Mouse (Mus musculus) naive thymus-derived CD4-positive, alpha-beta T cell, adult 2 months (primary cell): Measurements from ENCODE around the gene Gm20388.

Source experiments
- DNase-seq: peaks from one replicate; pipeline ENCODE4 v3.0.0-alpha.2; 2011; ENCODE audit warnings: low read depth

Gene Gm20388

DNA sequence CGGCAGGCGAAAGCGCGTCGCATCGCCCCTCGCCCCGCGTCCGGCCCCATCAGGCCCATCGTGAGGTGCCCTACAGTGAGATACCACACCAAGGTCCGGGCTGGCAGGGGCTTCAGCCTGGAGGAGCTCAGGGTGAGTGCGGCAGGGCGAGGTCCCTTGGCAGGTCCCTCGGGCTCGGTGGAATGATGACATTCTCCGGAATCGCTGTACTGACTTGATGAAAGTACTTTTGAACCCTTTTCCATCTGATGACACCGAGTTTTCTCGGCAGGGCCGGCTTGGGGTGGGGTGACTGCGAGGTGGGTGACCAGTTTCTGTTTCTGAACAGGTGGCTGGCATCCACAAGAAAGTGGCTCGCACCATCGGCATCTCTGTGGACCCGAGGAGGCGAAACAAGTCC lies 3192.2 kb downstream of the Gm20388 start:
- DNase-seq = peak; percentile 41

DNA sequence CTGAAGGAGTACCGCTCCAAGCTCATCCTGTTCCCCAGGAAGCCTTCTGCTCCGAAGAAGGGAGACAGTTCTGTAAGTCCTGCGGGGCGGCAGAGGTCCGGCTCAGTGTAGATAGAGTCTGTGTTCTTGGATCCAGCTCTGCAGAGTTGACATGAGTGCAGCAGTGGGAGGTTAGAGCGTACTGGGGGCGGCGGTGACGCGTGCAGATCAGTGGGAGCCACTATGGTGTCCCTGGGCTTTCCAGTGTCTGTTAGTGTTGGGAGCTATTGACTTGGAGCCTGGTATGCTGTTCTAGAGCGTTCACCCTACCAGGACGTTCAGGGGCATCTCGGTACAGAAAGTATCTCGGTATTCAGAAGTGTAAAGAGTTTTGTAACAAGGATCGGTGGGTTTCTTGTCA lies 3192.6 kb downstream of the Gm20388 start:
- peak; percentile 31 for DNase-seq

DNA sequence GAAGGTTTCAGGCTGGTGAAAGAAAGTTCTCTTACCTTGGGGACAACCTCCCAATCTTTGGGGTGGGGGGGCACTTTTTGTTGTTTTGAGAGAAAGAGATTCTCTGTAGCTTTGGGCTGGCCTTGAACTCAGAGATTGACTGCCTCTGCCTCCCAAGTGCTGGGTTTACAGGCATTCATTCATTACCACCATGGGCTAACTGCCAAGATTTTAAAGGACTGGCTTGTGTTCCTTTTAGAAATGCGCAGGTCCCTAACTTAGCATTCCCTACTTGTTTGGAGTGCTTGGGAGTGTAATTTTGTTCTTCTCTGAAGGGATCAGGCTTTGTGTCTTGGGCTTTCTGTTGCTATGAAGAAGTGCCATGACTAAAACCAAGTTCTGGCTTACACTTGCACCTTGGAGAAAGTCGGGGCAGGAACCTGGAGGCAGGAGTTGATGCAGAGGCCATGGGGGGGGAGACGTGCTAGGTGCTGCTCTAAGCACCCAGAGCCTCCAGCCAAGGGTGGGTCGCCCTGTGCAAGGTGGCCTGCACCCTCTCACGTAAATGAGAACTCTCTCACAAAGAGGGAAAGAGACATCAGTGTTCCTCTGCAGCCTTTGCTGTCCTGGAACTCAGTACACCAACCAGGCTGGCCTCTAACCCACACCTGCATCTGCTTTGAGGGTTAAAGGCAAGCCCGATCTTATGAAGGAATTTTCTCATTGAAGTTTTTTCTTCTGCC lies 3193.6 kb downstream of the Gm20388 start:
- DNase-seq = no peak

DNA sequence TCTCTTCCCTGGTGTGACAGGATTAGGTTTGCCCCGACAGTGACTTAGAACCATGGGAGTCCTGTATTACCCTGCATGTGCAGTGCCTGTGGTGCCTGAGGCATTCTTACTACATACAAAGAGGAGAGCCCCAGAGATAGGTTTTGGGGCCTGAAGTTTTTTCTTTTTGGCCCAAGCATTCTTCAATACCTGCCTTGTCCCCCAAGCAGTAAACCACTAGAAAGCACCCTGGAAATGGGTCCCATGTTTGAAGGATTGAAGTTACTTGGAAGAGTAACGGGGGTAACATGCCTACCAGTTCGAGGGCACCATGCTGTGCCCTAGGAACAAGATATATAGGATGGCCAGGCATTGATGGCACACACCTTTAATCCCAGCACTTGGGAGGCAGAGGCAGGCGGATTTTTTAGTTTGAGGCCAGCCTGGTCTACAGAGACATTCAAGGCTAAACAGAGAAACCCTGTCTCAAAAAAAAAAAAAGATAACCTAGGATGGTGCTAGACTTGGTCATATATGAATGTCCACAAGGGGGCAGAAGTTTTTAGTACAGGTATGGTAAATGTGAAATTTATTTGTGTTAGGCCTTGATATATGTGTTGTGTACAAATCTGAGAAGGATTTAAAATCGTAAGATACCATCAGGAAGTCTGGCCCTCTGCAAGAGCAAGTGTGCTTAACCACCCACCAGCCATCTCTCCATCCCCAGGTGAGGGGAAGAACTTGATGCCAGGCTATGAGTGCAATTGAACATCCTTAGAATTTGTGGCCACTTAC lies 3195.1 kb downstream of the Gm20388 start:
- peak; percentile 84 for DNase-seq

DNA sequence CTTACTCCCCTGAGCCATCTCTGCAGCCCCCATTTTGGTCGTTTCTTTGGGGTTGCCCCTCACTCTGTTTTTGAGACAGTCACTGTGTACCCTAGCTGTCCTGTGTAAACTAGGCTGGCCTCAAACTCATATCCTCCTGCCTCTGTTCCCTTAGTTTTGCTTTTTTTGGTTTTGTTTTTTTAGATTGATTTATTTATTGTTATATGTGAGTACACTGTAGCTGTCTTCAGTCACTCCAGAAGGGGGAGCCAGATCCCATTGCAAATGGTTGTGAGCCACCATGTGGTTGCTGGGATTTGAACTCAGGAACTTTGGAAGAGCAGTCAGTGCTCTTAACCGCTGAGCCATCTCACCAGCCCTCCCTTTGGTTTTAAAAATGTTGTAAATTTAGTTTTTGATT lies 3195.9 kb downstream of the Gm20388 start:
- DNase-seq = peak; percentile 58

DNA sequence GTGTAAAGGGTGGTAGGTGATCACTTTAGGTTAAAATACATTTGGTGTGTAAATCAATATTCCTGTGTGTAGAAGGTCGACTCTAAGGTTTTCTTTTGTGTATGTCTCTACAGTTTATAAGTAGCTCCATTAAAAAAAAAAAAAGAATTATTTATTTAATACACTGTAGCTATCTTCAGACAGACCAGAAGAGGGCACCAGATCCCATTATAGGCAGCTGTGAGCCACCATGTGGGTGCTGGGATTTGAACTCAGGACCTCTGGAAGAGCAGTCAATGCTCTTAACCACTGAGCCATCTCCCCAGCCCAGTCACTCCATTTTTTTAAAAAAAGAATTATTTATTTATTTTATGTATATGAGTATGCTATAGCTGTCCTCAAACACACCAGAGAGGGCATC lies 3197.4 kb downstream of the Gm20388 start:
- DNase-seq = peak; percentile 40

DNA sequence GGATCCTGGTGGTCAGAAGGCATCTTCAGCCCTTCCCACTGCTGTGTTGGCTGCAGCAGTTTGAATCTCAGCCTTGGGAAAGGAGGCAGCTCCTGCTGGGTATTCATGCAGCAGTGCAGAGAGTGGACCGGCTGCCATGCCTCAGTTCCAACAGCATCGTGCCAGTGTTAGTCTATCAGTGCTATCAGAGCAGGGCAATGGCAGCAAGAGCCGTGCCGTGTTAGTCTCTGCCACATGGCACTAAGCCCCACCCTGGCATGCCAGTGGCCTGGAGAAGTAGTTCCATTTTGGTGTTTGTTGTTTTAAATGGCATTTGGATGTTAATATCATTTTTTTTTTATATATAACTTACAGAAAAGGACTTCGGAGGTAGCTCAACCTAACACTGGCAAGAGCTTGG lies 3198.3 kb downstream of the Gm20388 start:
- no peak for DNase-seq

DNA sequence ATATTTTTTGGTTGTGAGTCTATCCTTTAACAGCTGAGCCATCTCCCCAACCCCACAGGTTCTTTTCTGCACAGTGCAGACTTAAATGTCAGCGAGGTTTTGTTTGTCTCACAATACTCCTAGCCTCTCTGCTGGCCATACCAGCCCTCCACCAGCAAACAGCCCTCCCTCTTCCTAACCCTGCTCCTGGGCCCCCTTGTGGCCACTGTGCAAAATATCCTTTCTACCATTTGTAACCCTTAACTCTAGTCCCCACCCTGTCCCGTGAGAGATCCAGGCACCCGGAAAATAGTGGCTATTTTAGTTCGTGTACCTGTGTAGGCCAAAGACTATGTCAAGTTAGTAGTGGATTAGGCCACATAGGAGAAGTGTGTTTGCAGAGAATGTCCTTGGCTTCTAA lies 3200.0 kb downstream of the Gm20388 start:
- DNase-seq = peak; percentile 80

DNA sequence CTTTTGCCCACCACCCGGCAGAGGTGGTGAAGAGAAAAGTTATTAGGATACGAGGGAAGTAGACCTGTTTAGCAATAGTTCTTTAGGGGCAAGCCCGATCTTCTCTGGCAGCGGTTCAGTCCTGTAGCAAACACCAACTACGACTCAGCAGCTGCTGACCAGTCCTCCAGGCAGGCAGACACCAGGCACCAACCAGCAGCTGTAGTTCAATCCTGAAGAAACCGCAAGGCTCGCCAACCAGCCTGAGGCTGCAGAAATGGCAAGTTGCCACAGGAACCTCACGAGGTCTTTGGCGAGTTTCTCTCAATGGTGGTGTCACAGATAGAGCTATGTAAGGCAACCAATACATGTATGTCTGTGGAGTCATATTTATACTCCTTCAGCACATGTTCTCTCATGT lies 3202.3 kb downstream of the Gm20388 start:
- DNase-seq = no peak

DNA sequence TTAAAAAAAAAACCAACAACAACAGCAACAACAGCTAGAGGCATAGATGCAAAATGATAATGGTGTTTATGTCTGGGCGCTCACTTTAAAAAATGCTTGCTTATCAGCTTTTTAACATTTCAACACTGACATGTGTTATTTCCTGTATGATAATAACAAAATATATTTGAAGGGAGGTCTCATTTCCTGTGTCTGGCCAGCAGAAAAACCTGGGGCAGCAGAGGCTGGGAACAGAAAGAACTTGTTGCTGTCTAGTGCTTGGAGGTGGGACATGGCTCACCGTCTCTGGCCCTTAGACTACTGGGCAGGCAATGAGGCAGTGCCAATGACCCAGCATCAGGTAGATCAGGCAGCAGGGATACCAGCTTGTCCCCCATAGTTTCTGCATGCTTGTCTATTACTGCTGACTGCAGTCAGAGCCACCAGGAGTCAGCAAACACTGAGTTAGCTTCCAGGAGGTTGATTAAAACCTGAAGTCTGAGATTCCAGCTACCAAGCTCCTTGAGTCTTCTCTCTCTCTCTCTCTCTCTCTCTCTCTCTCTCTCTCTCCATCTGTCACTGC lies 3203.3 kb downstream of the Gm20388 start:
- no peak for DNase-seq

DNA sequence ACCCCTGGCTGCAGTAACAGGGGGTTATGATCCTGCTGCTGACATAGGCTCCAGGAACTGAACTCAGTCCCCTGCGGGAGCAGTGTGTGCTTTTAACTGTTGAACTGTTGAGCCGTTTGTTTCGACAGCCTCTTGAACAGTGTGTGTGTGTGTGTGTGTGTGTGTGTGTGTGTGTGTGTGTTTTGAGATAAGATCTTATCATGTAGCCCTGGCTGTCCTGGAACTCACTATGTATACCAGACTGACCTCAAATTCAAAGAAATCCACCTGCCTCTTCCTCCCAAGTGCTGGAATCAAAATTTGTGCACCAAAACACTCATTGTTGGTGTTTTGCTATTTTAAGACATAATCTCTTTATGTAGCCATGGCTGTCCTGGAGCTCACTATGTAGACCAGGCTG lies 3204.0 kb downstream of the Gm20388 start:
- no peak for DNase-seq

DNA sequence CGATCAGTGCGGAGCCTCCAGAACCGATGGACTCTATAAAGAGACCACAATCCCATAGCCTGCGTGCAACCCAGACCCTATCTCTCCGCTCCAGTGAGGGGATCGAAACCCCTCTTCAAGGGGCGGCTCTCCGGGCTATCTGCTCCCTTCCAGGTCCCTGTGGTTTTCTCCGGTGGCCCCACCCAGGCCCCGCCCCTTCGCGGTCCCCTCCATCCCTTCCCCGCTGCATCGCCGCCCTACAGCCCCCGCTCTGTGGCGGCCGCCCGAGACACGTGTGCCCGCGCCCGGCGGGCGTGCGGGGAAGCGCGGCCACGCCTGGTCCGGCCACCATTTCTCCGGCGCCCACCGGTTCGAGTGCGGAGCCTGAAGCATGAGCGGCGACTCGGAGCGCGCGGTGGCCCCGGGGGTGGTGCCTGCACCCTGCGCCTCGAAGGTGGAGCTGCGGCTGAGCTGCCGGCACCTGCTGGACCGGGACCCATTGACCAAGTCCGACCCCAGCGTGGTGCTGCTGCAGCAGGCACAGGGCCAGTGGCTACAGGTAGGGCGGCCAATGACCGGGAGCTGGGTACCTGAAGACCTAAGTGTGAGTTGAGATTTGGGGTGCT lies 3206.6 kb downstream of the Gm20388 start, which contains the start of gene Cpne7:
Gene Cpne7, plus strand, starts transcription at position 248 of the 605 bp plus-strand sequence.
- DNase-seq = no peak

DNA sequence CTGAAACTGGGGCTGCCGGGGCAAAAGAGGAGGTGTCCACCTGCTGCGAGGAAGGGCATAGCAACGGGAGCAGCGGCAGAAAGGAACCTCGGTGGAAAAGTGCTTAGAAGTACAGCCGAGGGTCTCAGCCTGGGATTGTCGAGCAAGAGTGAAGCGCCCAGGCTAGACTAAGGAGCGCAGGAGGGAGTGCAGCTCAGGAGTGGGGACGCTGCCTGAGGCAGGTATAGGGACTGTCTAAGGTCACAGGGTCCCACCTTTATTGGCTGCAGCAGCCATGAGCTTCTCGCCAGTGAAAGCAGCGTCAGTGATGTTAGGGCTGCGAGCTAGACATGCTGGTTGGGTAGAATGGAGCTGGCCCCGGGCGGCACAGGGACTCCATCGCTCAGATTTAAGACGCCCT lies 3207.1 kb downstream of the Gm20388 start:
- peak; percentile 30 for DNase-seq

DNA sequence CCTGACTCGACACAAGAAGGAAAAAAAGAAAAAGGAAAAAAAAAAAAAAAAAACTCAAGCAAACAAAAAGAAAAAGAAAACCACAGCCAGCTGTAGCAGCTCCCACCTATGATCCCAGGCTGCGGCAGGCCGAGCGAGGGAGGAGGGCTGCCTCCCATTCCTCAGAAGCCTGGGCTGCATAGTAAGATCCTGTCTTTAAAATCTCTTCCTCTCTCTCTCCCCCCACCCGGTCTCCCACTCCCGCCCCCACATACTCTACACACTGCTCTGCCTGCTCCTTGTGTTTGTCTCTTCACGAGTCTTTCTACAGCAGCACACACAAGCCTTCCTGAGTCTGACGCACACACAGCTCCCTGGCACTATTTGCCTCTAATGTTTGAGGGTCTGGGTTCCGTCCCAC lies 3211.4 kb downstream of the Gm20388 start:
- no peak for DNase-seq

DNA sequence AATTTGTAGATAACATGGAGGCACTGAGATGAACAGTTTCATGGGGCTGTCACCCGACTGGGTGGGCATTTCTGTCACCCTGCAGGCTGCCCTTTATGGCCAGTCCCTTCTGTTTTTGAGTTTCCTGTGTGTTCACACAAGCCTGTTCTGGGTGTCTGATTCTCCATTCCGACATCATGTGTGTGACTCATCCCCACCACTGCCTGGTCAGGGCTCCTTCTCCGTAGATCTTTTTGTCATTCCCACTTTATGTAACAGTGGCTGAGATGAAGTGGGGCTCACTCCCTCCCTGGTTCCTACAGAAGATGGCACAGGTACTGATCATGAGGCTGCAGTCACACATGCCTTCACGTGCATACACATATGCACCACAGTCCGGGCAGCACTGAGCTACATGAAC lies 3212.0 kb downstream of the Gm20388 start:
- no peak for DNase-seq

DNA sequence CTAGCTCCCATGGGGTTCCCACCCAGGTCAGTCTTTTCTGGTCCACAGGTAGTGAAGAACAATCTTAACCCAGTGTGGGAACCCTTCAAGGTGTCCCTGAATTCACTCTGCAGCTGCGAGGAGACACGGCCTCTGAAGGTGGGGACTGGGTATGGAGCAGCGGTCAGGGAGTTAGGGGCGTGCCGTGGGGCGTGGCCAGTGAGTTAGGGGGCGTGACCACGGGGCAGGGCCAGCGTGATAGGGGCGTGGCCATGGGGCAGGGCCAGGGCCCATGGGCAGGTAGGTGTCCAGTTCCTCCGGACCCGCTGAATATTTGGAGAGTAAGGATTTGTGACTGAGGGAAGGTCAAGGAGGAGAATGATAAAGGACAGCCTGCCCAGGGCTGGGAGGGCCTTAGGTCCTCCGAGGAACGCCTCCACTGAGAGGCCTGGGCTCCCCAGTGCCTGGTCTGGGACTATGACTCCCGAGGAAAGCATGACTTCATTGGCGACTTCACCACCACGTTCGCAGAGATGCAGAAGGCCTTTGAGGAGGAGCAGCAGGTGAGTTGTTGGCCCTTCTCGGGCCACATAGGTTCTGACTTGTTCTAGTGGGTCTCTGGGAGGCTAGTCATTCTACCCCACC lies 3215.7 kb downstream of the Gm20388 start:
- DNase-seq = no peak

DNA sequence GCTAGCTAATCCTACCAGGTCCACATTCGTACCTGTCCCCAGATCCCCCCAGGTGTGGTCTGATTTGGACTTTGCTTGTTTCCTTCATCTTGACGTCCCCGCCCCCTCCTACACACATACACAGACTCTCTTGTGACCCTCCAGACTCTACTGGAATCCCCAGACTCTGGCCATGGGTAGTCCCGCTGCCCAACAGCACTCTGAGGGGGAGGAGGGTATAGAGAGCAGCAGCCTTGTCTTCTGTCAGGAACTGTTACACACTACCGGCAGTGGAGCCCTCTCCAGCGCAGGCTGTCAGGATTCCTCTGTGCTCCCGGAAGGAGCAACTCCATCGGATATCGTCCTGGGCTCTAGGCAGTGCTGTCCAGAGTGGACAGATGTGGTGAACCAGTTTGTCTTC lies 3220.4 kb downstream of the Gm20388 start:
- DNase-seq = no peak

DNA sequence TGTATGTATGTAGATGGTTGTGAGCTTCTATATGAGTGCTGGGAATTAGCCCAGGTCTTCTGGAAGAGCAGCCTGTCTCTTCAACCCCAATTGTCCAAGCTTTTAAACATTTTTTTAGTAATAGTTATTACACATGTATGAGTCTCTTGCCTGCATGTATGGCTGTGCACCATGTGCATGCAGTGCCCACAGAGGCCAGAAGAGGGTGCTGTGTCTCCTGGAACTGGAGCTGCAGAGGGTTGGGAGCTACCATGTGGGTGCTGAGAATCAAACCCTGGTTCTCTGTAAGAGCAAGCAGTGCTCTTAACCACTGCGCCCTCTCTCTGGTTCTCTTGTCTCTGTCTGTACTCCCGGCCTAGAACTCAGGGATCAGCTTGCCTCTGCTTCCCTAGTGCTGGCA lies 3222.3 kb downstream of the Gm20388 start:
- DNase-seq = no peak

DNA sequence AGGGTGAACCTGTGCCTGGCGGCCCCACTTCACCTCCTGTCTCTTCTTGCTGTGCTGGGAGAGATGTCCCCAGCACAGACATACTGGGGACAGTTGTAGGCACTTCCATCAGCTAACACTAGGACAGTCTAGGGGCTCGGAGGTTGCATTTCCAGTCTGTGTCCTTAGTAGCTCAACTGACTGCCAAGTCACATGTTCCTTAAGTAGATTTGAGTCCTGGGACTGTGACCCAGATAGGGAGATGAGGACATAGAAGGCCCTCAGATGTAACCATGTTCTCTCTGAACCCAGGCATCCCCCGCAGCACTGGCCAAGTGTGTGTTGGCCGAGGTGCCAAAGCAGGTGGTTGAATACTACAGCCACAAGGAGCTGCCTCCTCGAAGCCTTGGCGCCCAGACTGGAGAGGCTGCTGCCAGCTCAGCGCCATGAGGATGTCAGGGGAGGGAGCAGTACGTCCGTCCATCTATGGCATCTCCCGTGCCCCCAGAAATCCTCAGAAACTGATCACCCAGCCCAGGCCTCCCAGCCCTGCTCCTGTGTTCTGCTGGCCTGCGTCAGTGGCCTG lies 3223.6 kb downstream of the Gm20388 start:
- DNase-seq = no peak

DNA sequence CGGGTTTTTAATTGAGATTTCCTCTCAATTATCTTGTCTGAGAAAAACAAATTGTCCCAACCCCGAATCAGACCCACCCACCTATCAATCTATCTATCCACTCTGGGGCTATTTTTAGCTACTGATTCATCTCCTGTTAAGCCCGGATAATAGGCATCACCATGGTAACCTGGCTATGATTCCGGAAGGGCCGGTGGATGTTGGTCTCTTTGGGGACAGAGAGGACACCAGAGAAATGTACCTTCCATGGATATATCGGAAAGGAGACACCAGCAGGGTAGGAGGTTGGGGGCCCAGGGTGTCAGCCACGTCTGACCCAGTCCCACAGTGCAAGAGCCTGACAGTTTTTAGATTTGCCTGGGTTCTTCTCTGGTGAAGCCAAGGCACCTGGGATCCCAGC lies 3224.8 kb downstream of the Gm20388 start:
- DNase-seq = no peak

DNA sequence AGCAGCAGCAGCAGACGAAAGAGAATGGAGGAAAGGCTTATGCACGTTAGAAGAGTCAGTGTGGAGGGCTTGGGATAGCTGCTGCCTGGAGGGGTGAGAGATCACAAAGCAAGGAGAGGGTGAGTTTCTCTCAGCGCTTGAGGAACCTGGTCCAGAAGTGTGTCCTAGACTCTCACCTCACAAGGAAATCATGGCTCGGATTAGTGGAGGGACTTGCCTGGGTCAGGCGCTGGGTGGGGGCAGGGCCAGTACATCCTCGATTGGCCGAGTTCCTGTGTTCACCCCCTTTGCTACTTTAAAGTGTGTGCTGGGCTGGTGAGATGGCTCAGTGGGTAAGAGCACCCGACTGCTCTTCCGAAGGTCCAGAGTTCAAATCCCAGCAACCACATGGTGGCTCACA lies 3225.2 kb downstream of the Gm20388 start:
- DNase-seq = no peak

DNA sequence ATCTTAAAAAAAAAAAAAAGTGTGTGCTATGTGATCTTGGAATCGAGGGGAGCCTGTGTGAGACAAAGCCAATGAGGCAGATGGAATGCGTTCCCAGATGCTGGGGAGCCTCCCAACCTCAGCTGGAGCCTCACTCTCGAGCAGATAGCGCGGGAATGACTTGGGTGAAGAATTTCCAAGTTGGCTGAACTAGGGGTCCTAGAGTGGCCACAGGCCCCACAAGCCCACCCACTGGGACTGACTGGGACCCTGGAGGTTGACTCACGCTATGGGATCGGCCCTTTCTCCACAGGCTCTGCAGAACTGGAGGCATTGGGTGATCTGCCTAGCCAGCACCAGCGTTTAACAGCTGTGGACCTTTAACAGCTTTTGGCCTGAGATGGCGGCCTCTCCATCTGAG lies 3225.6 kb downstream of the Gm20388 start:
- no peak for DNase-seq
